Mouse (Mus musculus): ENCODE measurements around the gene Tulp1. TPM values are rescaled to one million over a fixed set of nuclear protein-coding genes. Genes with fewer than 3 reads are reported as not detected.
"Not testable (repeated sequence)": the region's sequence is repeated elsewhere in the genome, so short reads cannot be mapped to it uniquely, and the experiment has no call there.

Gene Tulp1
- polyA plus RNA-seq, 1 experiment from 2014 or later, result 1.5 TPM

- peak overlapping the region; percentile 42; the same call in 1 of the 2 replicates for H3K9ac ChIP-seq (replicated peaks; ENCODE audit: low read length)
- H3K4me1 ChIP-seq (ENCODE audit: control insufficient read depth, insufficient read depth, low read length), result peaks cover 10% of the 10 kb centered on the region; the same call in 1 of the 2 replicates
- no peaks in the 10 kb centered on the region for H3K36me3 ChIP-seq (ENCODE audit: control insufficient read depth, insufficient read depth, low read length)
- H3K4me3 ChIP-seq (replicated peaks; ENCODE audit: low read depth, low read length), result peak overlapping the region; percentile 24
- ATAC-seq (ENCODE audit: low FRiP score, low TSS enrichment) (peak; percentile 70), DNase-seq (peak; percentile 84)
- H3K4me2 ChIP-seq (ENCODE audit: low read length), result peak overlapping the region; percentile 49
- H3K27me3 ChIP-seq (ENCODE audit: control insufficient read depth, insufficient read depth, low read length), result no peaks in the 10 kb centered on the region
- H3K27ac ChIP-seq (replicated peaks; ENCODE audit: low read depth, low read length), result no peak overlapping the region
- 5% methylated on average over 26 of the region's 26 CpGs for WGBS
- H3K9me3 ChIP-seq (ENCODE audit: control insufficient read depth, low read length), result no peaks in the 10 kb centered on the region
These were observed 23.9 kb downstream of the Tulp1 start for GRCm38 (mm10) chr17:28341091-28341490.

GRCm38 (mm10) chr17:28340578-28340977 is 24.4 kb downstream of the Tulp1 start:
- H3K9me3 ChIP-seq (ENCODE audit: control insufficient read depth, low read length), result no peaks in the 10 kb centered on the region
- peaks cover 8% of the 10 kb centered on the region; the same call in 1 of the 2 replicates for H3K4me1 ChIP-seq (ENCODE audit: control insufficient read depth, insufficient read depth, low read length)
- WGBS, result 87% methylated on average over 7 of the region's 7 CpGs
- no peak overlapping the region for H3K9ac ChIP-seq (replicated peaks; ENCODE audit: low read length)
- H3K36me3 ChIP-seq (ENCODE audit: control insufficient read depth, insufficient read depth, low read length), result no peaks in the 10 kb centered on the region
- DNase-seq, result no peak
- H3K27ac ChIP-seq (replicated peaks; ENCODE audit: low read depth, low read length), result no peak overlapping the region
- no peaks in the 10 kb centered on the region for H3K27me3 ChIP-seq (ENCODE audit: control insufficient read depth, insufficient read depth, low read length)
- ATAC-seq (ENCODE audit: low FRiP score, low TSS enrichment), result no peak
- peak overlapping the region; percentile 49 for H3K4me2 ChIP-seq (ENCODE audit: low read length)
- no peak overlapping the region for H3K4me3 ChIP-seq (replicated peaks; ENCODE audit: low read depth, low read length)

- WGBS, result 93% methylated on average over 7 of the region's 7 CpGs
These were observed 27.5 kb downstream of the Tulp1 start for GRCm38 (mm10) chr17:28337547-28337946.

GRCm38 (mm10) chr17:28335267-28335666 is 29.8 kb downstream of the Tulp1 start:
- Histone ChIP-seq H3K9ac (replicated peaks; ENCODE audit: low read length) (no peak overlapping the region), H3K36me3 (ENCODE audit: control insufficient read depth, insufficient read depth, low read length) (peaks cover 20% of the 10 kb centered on the region), H3K27ac (replicated peaks; ENCODE audit: low read depth, low read length) (no peak overlapping the region), H3K9me3 (ENCODE audit: control insufficient read depth, low read length) (no peaks in the 10 kb centered on the region), H3K4me3 (replicated peaks; ENCODE audit: low read depth, low read length) (no peak overlapping the region), H3K4me1 (ENCODE audit: control insufficient read depth, insufficient read depth, low read length) (no peaks in the 10 kb centered on the region), H3K27me3 (ENCODE audit: control insufficient read depth, insufficient read depth, low read length) (no peaks in the 10 kb centered on the region), H3K4me2 (ENCODE audit: low read length) (no peak overlapping the region)
- WGBS, result 75% methylated on average over 10 of the region's 10 CpGs
- no peak for ATAC-seq (ENCODE audit: low FRiP score, low TSS enrichment)
- no peak for DNase-seq

More at GRCm38 (mm10) chr17:28337547-28337946, 27.5 kb downstream of the Tulp1 start:
- no peaks in the 10 kb centered on the region for H3K27me3 ChIP-seq (ENCODE audit: control insufficient read depth, insufficient read depth, low read length)
- H3K4me3 ChIP-seq (replicated peaks; ENCODE audit: low read depth, low read length), result no peak overlapping the region
- no peak overlapping the region for H3K4me2 ChIP-seq (ENCODE audit: low read length)
- H3K36me3 ChIP-seq (ENCODE audit: control insufficient read depth, insufficient read depth, low read length), result peaks cover 2% of the 10 kb centered on the region; the same call in 1 of the 2 replicates
- no peaks in the 10 kb centered on the region for H3K9me3 ChIP-seq (ENCODE audit: control insufficient read depth, low read length)
- peaks cover 5% of the 10 kb centered on the region; the same call in 1 of the 2 replicates for H3K4me1 ChIP-seq (ENCODE audit: control insufficient read depth, insufficient read depth, low read length)
- DNase-seq (no peak), ATAC-seq (ENCODE audit: low FRiP score, low TSS enrichment) (no peak)
- H3K27ac ChIP-seq (replicated peaks; ENCODE audit: low read depth, low read length), result no peak overlapping the region
- H3K9ac ChIP-seq (replicated peaks; ENCODE audit: low read length), result no peak overlapping the region

GRCm38 (mm10) chr17:28332915-28333546 is 32.0 kb downstream of the Tulp1 start:
- H3K4me3 ChIP-seq (replicated peaks; ENCODE audit: low read depth, low read length), result no peak overlapping the region
- DNase-seq (no peak), ATAC-seq (ENCODE audit: low FRiP score, low TSS enrichment) (no peak)
- peaks cover 9% of the 10 kb centered on the region for H3K4me1 ChIP-seq (ENCODE audit: control insufficient read depth, insufficient read depth, low read length)
- H3K9me3 ChIP-seq (ENCODE audit: control insufficient read depth, low read length), result no peaks in the 10 kb centered on the region
- peaks cover 27% of the 10 kb centered on the region for H3K36me3 ChIP-seq (ENCODE audit: control insufficient read depth, insufficient read depth, low read length)
- 63% methylated on average over 31 of the region's 31 CpGs for WGBS
- no peak overlapping the region for H3K9ac ChIP-seq (replicated peaks; ENCODE audit: low read length)
- no peaks in the 10 kb centered on the region for H3K27me3 ChIP-seq (ENCODE audit: control insufficient read depth, insufficient read depth, low read length)
- no peak overlapping the region for H3K4me2 ChIP-seq (ENCODE audit: low read length)
- H3K27ac ChIP-seq (replicated peaks; ENCODE audit: low read depth, low read length), result no peak overlapping the region

- Histone ChIP-seq H3K27ac (replicated peaks; ENCODE audit: low read depth, low read length) (no peak overlapping the region), H3K27me3 (ENCODE audit: control insufficient read depth, insufficient read depth, low read length) (no peaks in the 10 kb centered on the region), H3K4me1 (ENCODE audit: control insufficient read depth, insufficient read depth, low read length) (peaks cover 15% of the 10 kb centered on the region), H3K9me3 (ENCODE audit: control insufficient read depth, low read length) (no peaks in the 10 kb centered on the region), H3K4me2 (ENCODE audit: low read length) (no peak overlapping the region), H3K4me3 (replicated peaks; ENCODE audit: low read depth, low read length) (no peak overlapping the region), H3K36me3 (ENCODE audit: control insufficient read depth, insufficient read depth, low read length) (peaks cover 27% of the 10 kb centered on the region), H3K9ac (replicated peaks; ENCODE audit: low read length) (no peak overlapping the region)
- WGBS, result 48% methylated on average over 13 of the region's 13 CpGs
- no peak for ATAC-seq (ENCODE audit: low FRiP score, low TSS enrichment)
- no peak for DNase-seq
These were observed 32.7 kb downstream of the Tulp1 start for GRCm38 (mm10) chr17:28332113-28332914.

- Histone ChIP-seq H3K36me3 (ENCODE audit: control insufficient read depth, insufficient read depth, low read length) (peaks cover 27% of the 10 kb centered on the region), H3K9ac (replicated peaks; ENCODE audit: low read length) (no peak overlapping the region), H3K27ac (replicated peaks; ENCODE audit: low read depth, low read length) (no peak overlapping the region), H3K4me1 (ENCODE audit: control insufficient read depth, insufficient read depth, low read length) (peaks cover 15% of the 10 kb centered on the region), H3K4me3 (replicated peaks; ENCODE audit: low read depth, low read length) (no peak overlapping the region), H3K27me3 (ENCODE audit: control insufficient read depth, insufficient read depth, low read length) (no peaks in the 10 kb centered on the region), H3K4me2 (ENCODE audit: low read length) (no peak overlapping the region), H3K9me3 (ENCODE audit: control insufficient read depth, low read length) (no peaks in the 10 kb centered on the region)
- no peak for ATAC-seq (ENCODE audit: low FRiP score, low TSS enrichment)
- no peak for DNase-seq
- 39% methylated on average over 7 of the region's 7 CpGs for WGBS
These were observed 33.5 kb downstream of the Tulp1 start for GRCm38 (mm10) chr17:28331241-28332112.

- H3K4me3 ChIP-seq (replicated peaks; ENCODE audit: low read depth, low read length); H3K9ac ChIP-seq (replicated peaks; ENCODE audit: low read length); H3K27me3 ChIP-seq (ENCODE audit: control insufficient read depth, insufficient read depth, low read length); H3K9me3 ChIP-seq (ENCODE audit: control insufficient read depth, low read length); DNase-seq; H3K27ac ChIP-seq (replicated peaks; ENCODE audit: low read depth, low read length); ATAC-seq (ENCODE audit: low FRiP score, low TSS enrichment); H3K4me2 ChIP-seq (ENCODE audit: low read length): not testable (repeated sequence)
- peaks cover 31% of the 10 kb centered on the region for H3K36me3 ChIP-seq (ENCODE audit: control insufficient read depth, insufficient read depth, low read length)
- 73% methylated on average over 6 of the region's 8 CpGs for WGBS
- peaks cover 15% of the 10 kb centered on the region for H3K4me1 ChIP-seq (ENCODE audit: control insufficient read depth, insufficient read depth, low read length)
These were observed 34.4 kb downstream of the Tulp1 start for GRCm38 (mm10) chr17:28330590-28330989.
